In genomic region chr2:103347417-103347891, GRCm38 (mm10) we compare ENCODE assay signal across 8 mouse cellular contexts. TPM values are rescaled to one million over a fixed set of nuclear protein-coding genes. Genes with fewer than 3 reads are reported as not detected.
DNase-seq lines count a peak whose midpoint lies in the region; ATAC-seq and TF ChIP-seq lines count a peak whose summit lies in the region.

No protein-coding gene starts in this region.

- no peak overlapping the region for H3K9ac ChIP-seq in limb, embryonic 11.5 days (ENCODE audit: low read length)
- H3K9ac ChIP-seq in midbrain, postnatal 0 days (replicated peaks; ENCODE audit: low read length, poor library complexity, severe bottlenecking): no peak overlapping the region

- no peaks in the 10 kb centered on the region for H3K9me3 ChIP-seq in heart, embryonic 10.5 days
- H3K9me3 ChIP-seq in limb, embryonic 11.5 days (ENCODE audit: control insufficient read depth, low read length): no peaks in the 10 kb centered on the region
- no peaks in the 10 kb centered on the region for H3K9me3 ChIP-seq in midbrain, postnatal 0 days (ENCODE audit: low read length)

- DNase-seq in gastrocnemius, adult 18-20 months (ENCODE audit: low spot score): peak; percentile 46
- DNase-seq in gastrocnemius, postnatal 14 days: no peak
- DNase-seq in heart, embryonic 10.5 days (ENCODE audit: low spot score): no peak
- peak; percentile 72 for DNase-seq in kidney, adult 9 months
- peak; percentile 56 for DNase-seq in limb, embryonic 11.5 days (ENCODE audit: low spot score)
- peak; percentile 90 for DNase-seq in midbrain, postnatal 0 days (ENCODE audit: low spot score)
- DNase-seq in spleen, adult 2 months (ENCODE audit: low read depth in 1 of 2, low spot score in 2 of 2): peak; percentile 5 to 6

- peak overlapping the region; percentile 2; the same call in 1 of the 2 replicates for H3K4me3 ChIP-seq in cortical plate, adult 2 months (ENCODE audit: insufficient read depth, low read length)
- peak overlapping the region; percentile 36 for H3K4me3 ChIP-seq in heart, embryonic 10.5 days
- H3K4me3 ChIP-seq in limb, embryonic 11.5 days (ENCODE audit: low read depth, low read length): no peak overlapping the region
- H3K4me3 ChIP-seq in midbrain, postnatal 0 days (ENCODE audit: low read depth, low read length): no peak overlapping the region
- H3K4me3 ChIP-seq in spleen, adult 2 months (ENCODE audit: extremely low read depth, insufficient read depth, insufficient read length): no peak overlapping the region

- H3K36me3 ChIP-seq in heart, embryonic 10.5 days: no peaks in the 10 kb centered on the region
- no peaks in the 10 kb centered on the region for H3K36me3 ChIP-seq in limb, embryonic 11.5 days (ENCODE audit: control insufficient read depth, insufficient read depth, low read length)
- no peaks in the 10 kb centered on the region for H3K36me3 ChIP-seq in midbrain, postnatal 0 days (ENCODE audit: insufficient read depth, low read length)
- no peaks in the 10 kb centered on the region for H3K36me3 ChIP-seq in spleen, adult 2 months (ENCODE audit: control insufficient read depth, insufficient read depth, low read length)

- H3K4me2 ChIP-seq in limb, embryonic 11.5 days (ENCODE audit: low read depth, severe bottlenecking): no peak overlapping the region
- H3K4me2 ChIP-seq in midbrain, postnatal 0 days (ENCODE audit: low read depth, low read length, poor library complexity, severe bottlenecking): peak overlapping the region; percentile 35; the same call in 1 of the 2 replicates

- intact Hi-C loops in gastrocnemius, postnatal 14 days (cut with DNase I; ENCODE audit: low total_unique reads): no loop called here

- ATAC-seq in limb, embryonic 11.5 days (ENCODE audit: insufficient number of reproducible peaks, low FRiP score, low TSS enrichment, low read depth): no peak
- ATAC-seq in midbrain, postnatal 0 days (ENCODE audit: low FRiP score): peak; percentile 62

- H3K27ac ChIP-seq in cortical plate, adult 2 months (ENCODE audit: insufficient read depth, low read length): no peak overlapping the region
- no peak overlapping the region for H3K27ac ChIP-seq in heart, embryonic 10.5 days
- H3K27ac ChIP-seq in limb, embryonic 11.5 days (replicated peaks; ENCODE audit: low read depth, low read length): no peak overlapping the region
- no peak overlapping the region for H3K27ac ChIP-seq in midbrain, postnatal 0 days (ENCODE audit: low read depth, low read length)
- no peak overlapping the region for H3K27ac ChIP-seq in spleen, adult 2 months (ENCODE audit: insufficient read depth, low read length)

- WGBS in heart, embryonic 10.5 days: 4% methylated on average over 5 of the region's 5 CpGs
- WGBS in limb, embryonic 11.5 days: 23% methylated on average over 5 of the region's 5 CpGs
- WGBS in midbrain, postnatal 0 days: 4% methylated on average over 5 of the region's 5 CpGs
- 15% methylated on average over 5 of the region's 5 CpGs for WGBS in spleen, adult 2 months

- TF ChIP-seq CTCF in cortical plate, adult 2 months (IDR thresholded peaks at IDR 0.05; ENCODE audit: extremely low read depth, insufficient read depth, low read length): peak; percentile 85
- peak; percentile 91 for TF ChIP-seq CTCF in midbrain, postnatal 0 days (IDR thresholded peaks at IDR 0.05)
- peak; percentile 34; the same call in 1 of the 2 replicates for TF ChIP-seq CTCF in spleen, adult 2 months (IDR thresholded peaks at IDR 0.05; ENCODE audit: extremely low read depth, insufficient read depth, insufficient read length, insufficient replicate concordance)

- no peaks in the 10 kb centered on the region for H3K4me1 ChIP-seq in cortical plate, adult 2 months (ENCODE audit: control insufficient read depth, insufficient read depth, low read length)
- peaks cover 4% of the 10 kb centered on the region; the same call in 1 of the 2 replicates for H3K4me1 ChIP-seq in heart, embryonic 10.5 days
- H3K4me1 ChIP-seq in limb, embryonic 11.5 days (ENCODE audit: control insufficient read depth, insufficient read depth, low read length): no peaks in the 10 kb centered on the region
- H3K4me1 ChIP-seq in midbrain, postnatal 0 days (ENCODE audit: insufficient read depth, low read length): no peaks in the 10 kb centered on the region
- H3K4me1 ChIP-seq in spleen, adult 2 months (ENCODE audit: control insufficient read depth, insufficient read depth, insufficient read length): no peaks in the 10 kb centered on the region

- peaks cover 5% of the 10 kb centered on the region; the same call in 1 of the 2 replicates for H3K27me3 ChIP-seq in heart, embryonic 10.5 days (ENCODE audit: insufficient read depth, poor library complexity, severe bottlenecking)
- no peaks in the 10 kb centered on the region for H3K27me3 ChIP-seq in limb, embryonic 11.5 days (ENCODE audit: control insufficient read depth, insufficient read depth, low read length)
- H3K27me3 ChIP-seq in midbrain, postnatal 0 days (ENCODE audit: insufficient read depth, low read length): no peaks in the 10 kb centered on the region
- H3K27me3 ChIP-seq in spleen, adult 2 months (ENCODE audit: control insufficient read depth, insufficient read depth, low read length): no peaks in the 10 kb centered on the region

- TF ChIP-seq POLR2A in cortical plate, adult 2 months (IDR thresholded peaks at IDR 0.05; ENCODE audit: extremely low read depth, insufficient read depth, low read length): no peak
- TF ChIP-seq POLR2A in spleen, adult 2 months (IDR thresholded peaks at IDR 0.05; ENCODE audit: low read depth, low read length): no peak

RNA-seq across cellular contexts. Expression of gene Ehf, which starts 44.4 kb away (rescaled TPM):
- under 1 TPM in 1 of 2 experiments, not detected in 1; 0.23 TPM for total RNA-seq in gastrocnemius, adult 18-20 months (2021)
- not detected for total RNA-seq in gastrocnemius, postnatal 14 days (2021)
- polyA plus RNA-seq in cortical plate, adult 2 months (2012; rRNA removed): 0.02 and 0.04 TPM in 2 replicates
- not detected in 2 replicates for polyA plus RNA-seq in heart, embryonic 10.5 days (2016; fragmentation: Nextera tagmentation; extraction: Ambion mirVana)
- polyA plus RNA-seq in limb, embryonic 11.5 days (2014; fragmentation: Nextera tagmentation; extraction: Ambion mirVana): 0.17 TPM in 1 of 2 replicates, not detected in the other
- total RNA-seq in midbrain, postnatal 0 days (2014; rRNA removed): 0.05 TPM in 1 of 2 replicates, not detected in the other
- 0.22 TPM in 1 of 2 replicates, not detected in the other for polyA plus RNA-seq in midbrain, postnatal 0 days (2015; fragmentation: Nextera tagmentation; extraction: Ambion mirVana)
- 1.9 and 3.2 TPM in 2 replicates for polyA plus RNA-seq in spleen, adult 2 months (2012; rRNA removed)

Comparison
In these comparisons a context has a peak if more than half of its experiments do, and no peak if none do; other contexts are left out.
1. DNase-seq: peak in gastrocnemius, adult 18-20 months (single experiment), kidney, adult 9 months (single experiment), limb, embryonic 11.5 days (single experiment), midbrain, postnatal 0 days (single experiment) and spleen, adult 2 months (2 of 2); none in gastrocnemius, postnatal 14 days (single experiment) and heart, embryonic 10.5 days (single experiment).
2. H3K4me3 ChIP-seq: peak in cortical plate, adult 2 months (single experiment) and heart, embryonic 10.5 days (single experiment); none in limb, embryonic 11.5 days (single experiment), midbrain, postnatal 0 days (single experiment) and spleen, adult 2 months (single experiment).
3. CTCF ChIP-seq: peak in every context shown above with its lines; median percentile 91 in midbrain, postnatal 0 days; 85 in cortical plate, adult 2 months; 34 in spleen, adult 2 months.